Mouse (Mus musculus) CH12.LX (cell line): Measurements from ENCODE around the gene Cnot8. TPM values are rescaled to one million over a fixed set of nuclear protein-coding genes. Genes with fewer than 3 reads are reported as not detected.

Source experiments
- DNase-seq: peaks from one replicate; pipeline ENCODE4 v3.0.0-alpha.2; 2013; ENCODE audit errors: extremely low read depth
- H3K27ac ChIP-seq: 2 replicates; pipeline ENCODE4 v1.5.1; 2012; ENCODE audit warnings: low read depth, mild to moderate bottlenecking, control low read depth, moderate library complexity; ENCODE audit not compliant: insufficient read depth
- H3K27me3 ChIP-seq: replicated peaks from 2 replicates; pipeline ENCODE3; 2012; ENCODE audit warnings: inconsistent platforms
- H3K36me3 ChIP-seq, 2 experiments: replicated peaks in 1 of 2; 2 replicates each; pipeline versions ENCODE3 to v1.6.1; 2012; ENCODE audit warnings: inconsistent platforms in 1 of 2, low read length in 1 of 2, mild to moderate bottlenecking in 1 of 2, mixed read lengths in 1 of 2, moderate library complexity in 1 of 2; ENCODE audit not compliant: control insufficient read depth in 1 of 2, insufficient read depth in 1 of 2
- H3K4me1 ChIP-seq, 2 experiments: 2 replicates each; pipeline ENCODE4 v1.6.1; 2012; ENCODE audit warnings: inconsistent platforms in 1 of 2, moderate library complexity in 1 of 2; ENCODE audit not compliant: insufficient read depth in 2 of 2, control insufficient read depth in 1 of 2
- H3K4me2 ChIP-seq: 2 replicates; pipeline ENCODE4 v1.6.1; 2012; ENCODE audit warnings: low read depth, mild to moderate bottlenecking, control low read depth; ENCODE audit not compliant: poor library complexity, insufficient read depth, severe bottlenecking
- H3K4me3 ChIP-seq, 3 experiments: fragments of 150-350 bp in 1 of 3; sonication (generic) in 1 of 3; replicated peaks in 1 of 3; 2 replicates each; pipeline versions ENCODE3 to v1.5.1; 2011 to 2012; ENCODE audit warnings: low read depth in 2 of 3, low read length in 2 of 3, mild to moderate bottlenecking in 2 of 3, moderate library complexity in 2 of 3, control low read depth in 1 of 3, improper control_type of control experiment in 1 of 3, inconsistent platforms in 1 of 3, mixed read lengths in 1 of 3; ENCODE audit not compliant: poor library complexity in 1 of 3
- H3K79me2 ChIP-seq: replicated peaks from 2 replicates; pipeline ENCODE4 v1.6.1; 2012; ENCODE audit warnings: mild to moderate bottlenecking, moderate library complexity; ENCODE audit not compliant: control insufficient read depth, poor library complexity, insufficient read depth, severe bottlenecking; ENCODE audit errors: extremely low read depth
- H3K9ac ChIP-seq: 2 replicates; pipeline ENCODE4 v1.6.1; 2012; ENCODE audit warnings: low read depth, mild to moderate bottlenecking, control low read depth, moderate library complexity; ENCODE audit not compliant: insufficient read depth
- H3K9me3 ChIP-seq: replicated peaks from 2 replicates; pipeline ENCODE3; 2012; ENCODE audit warnings: low read length, inconsistent platforms, mixed read lengths
- BHLHE40 ChIP-seq: IDR thresholded peaks from 2 replicates; pipeline ENCODE4 v1.6.1; 2011; ENCODE audit warnings: mild to moderate bottlenecking, low read depth, low read length, improper control_type of control experiment
- CHD1 ChIP-seq: IDR thresholded peaks from 2 replicates; pipeline ENCODE4 v1.6.1; 2012; ENCODE audit warnings: low read depth, low read length, improper control_type of control experiment, inconsistent platforms
- CHD2 ChIP-seq: IDR thresholded peaks from 2 replicates; pipeline ENCODE4 v1.6.1; 2011; ENCODE audit warnings: low read length, improper control_type of control experiment
- CTCF ChIP-seq, 2 experiments: IDR thresholded peaks in 1 of 2; conservative IDR thresholded peaks in 1 of 2; 2 replicates each; pipeline ENCODE4 v1.5.1; 2011 to 2012; ENCODE audit warnings: low read depth in 2 of 2, low read length in 2 of 2, improper control_type of control experiment in 1 of 2, inconsistent platforms in 1 of 2, mild to moderate bottlenecking in 1 of 2, moderate library complexity in 1 of 2
- ELF1 ChIP-seq: IDR thresholded peaks from 2 replicates; pipeline ENCODE4 v1.6.1; 2014; ENCODE audit warnings: low read depth, mild to moderate bottlenecking, inconsistent platforms, low read length, improper control_type of control experiment
- ETS1 ChIP-seq: conservative IDR thresholded peaks from 2 replicates; pipeline ENCODE4 v1.6.1; 2012; ENCODE audit warnings: low read depth, mild to moderate bottlenecking, inconsistent platforms, low read length, improper control_type of control experiment, moderate library complexity
- MAZ ChIP-seq: IDR thresholded peaks from 2 replicates; pipeline ENCODE4 v1.6.1; 2012; ENCODE audit warnings: low read depth, mild to moderate bottlenecking, inconsistent platforms, low read length, improper control_type of control experiment, moderate library complexity
- MEF2A ChIP-seq: IDR thresholded peaks from 2 replicates; pipeline ENCODE4 v1.6.1; 2014; ENCODE audit warnings: low read depth, mild to moderate bottlenecking, inconsistent platforms, low read length, improper control_type of control experiment, borderline replicate concordance
- MYC ChIP-seq: IDR thresholded peaks from 2 replicates; pipeline ENCODE4 v1.6.1; 2011; ENCODE audit warnings: low read depth, mild to moderate bottlenecking, improper control_type of control experiment, low read length
- NRF1 ChIP-seq: IDR thresholded peaks from 2 replicates; pipeline ENCODE4 v1.6.1; 2014; ENCODE audit warnings: low read depth, mild to moderate bottlenecking, inconsistent platforms, low read length, improper control_type of control experiment, moderate library complexity
- POLR2A ChIP-seq: IDR thresholded peaks from 2 replicates; pipeline ENCODE4 v1.6.1; 2011; ENCODE audit warnings: low read depth, mild to moderate bottlenecking, improper control_type of control experiment, low read length
- RAD21 ChIP-seq: IDR thresholded peaks from 2 replicates; pipeline ENCODE4 v1.6.1; 2011; ENCODE audit warnings: low read depth, mild to moderate bottlenecking, low read length, improper control_type of control experiment, moderate library complexity
- TBP ChIP-seq: conservative IDR thresholded peaks from 2 replicates; pipeline ENCODE4 v1.6.1; 2011; ENCODE audit warnings: low read depth, low read length, improper control_type of control experiment
- TCF12 ChIP-seq: IDR thresholded peaks from 2 replicates; pipeline ENCODE4 v1.6.1; 2014; ENCODE audit warnings: low read depth, mild to moderate bottlenecking, inconsistent platforms, low read length, improper control_type of control experiment
- UBTF ChIP-seq: IDR thresholded peaks from 2 replicates; pipeline ENCODE4 v1.6.1; 2012; ENCODE audit warnings: low read depth, mild to moderate bottlenecking, inconsistent platforms, low read length, improper control_type of control experiment, moderate library complexity
- USF1 ChIP-seq: IDR thresholded peaks from 2 replicates; pipeline ENCODE4 v1.6.1; 2014; ENCODE audit warnings: low read depth, mild to moderate bottlenecking, inconsistent platforms, low read length, improper control_type of control experiment
- USF2 ChIP-seq: conservative IDR thresholded peaks from 2 replicates; pipeline ENCODE4 v1.6.1; 2011; ENCODE audit warnings: low read depth, low read length, improper control_type of control experiment
- ZC3H11A ChIP-seq: IDR thresholded peaks from 2 replicates; pipeline ENCODE4 v1.6.1; 2012; ENCODE audit warnings: low read depth, mild to moderate bottlenecking, inconsistent platforms, low read length, improper control_type of control experiment
- ZKSCAN1 ChIP-seq: IDR thresholded peaks from 2 replicates; pipeline ENCODE4 v1.6.1; 2012; ENCODE audit warnings: low read depth, inconsistent platforms, low read length, improper control_type of control experiment, borderline replicate concordance
- dilution Hi-C: fragments of 300-500 bp; cut with MboI; formaldehyde crosslinking; loops from 2 replicates; pipeline ENCODE4 v1.14.3; 2020; ENCODE audit warnings: low sequenced_read_pairs; ENCODE audit not compliant: extremely low pct_unique_long_range_greater_than_20kb, extremely low pct_ligation_motif_present
- in situ Hi-C: fragments of 300-500 bp; cut with MboI; formaldehyde crosslinking; loops from 3 replicates; pipeline ENCODE4 v1.14.3; 2019; ENCODE audit warnings: low sequenced_read_pairs, low pct_ligation_motif_present, low pct_unique_long_range_greater_than_20kb, mixed read lengths
- polyA plus RNA-seq: library from polyadenylated mRNA; unstranded; fragments of >175 nt; gene quantifications from 2 replicates; pipeline ENCODE4 v1.2.1, GENCODE M21; 2012; ENCODE audit warnings: low read depth; ENCODE audit not compliant: insufficient read length
- total RNA-seq, 2 experiments: library from RNA; depleted of rRNA; stranded (reverse); fragments of 300-350 nt in 1 of 2; fragments of >200 nt in 1 of 2; gene quantifications; 2 replicates each; pipeline ENCODE4 v1.2.3; 2012 to 2014

Gene Cnot8
- total and polyA plus RNA-seq, 3 experiments: 90.2 to 134 (median 91.9) TPM

- TF ChIP-seq RAD21 (peak; percentile 8; the same call in 1 of the 2 replicates), POLR2A (no peak; the same call in 1 of the 2 replicates), UBTF (no peak), CHD2 (peak; percentile 61; the same call in 1 of the 2 replicates), TCF12 (peak; percentile 85), ELF1 (no peak; the same call in 1 of the 2 replicates), ZKSCAN1 (no peak), CTCF (conservative IDR thresholded peaks at IDR 0.05 in 1 of 2, IDR thresholded peaks at IDR 0.05 in 1 of 2; ENCODE audit: low read depth in 2 of 2, low read length in 2 of 2) (peak in 1 of 2 experiments; percentile 24; a peak in 1 of 4 replicates), BHLHE40 (peak; percentile 99), TBP (peak; percentile 56; the same call in 1 of the 2 replicates), USF1 (peak; percentile 50), MEF2A (peak; percentile 87), USF2 (no peak; the same call in none of the 2 replicates)
Observed at GRCm38 (mm10) chr11:58143704-58144426, 39.9 kb downstream of the Cnot8 start (continued).

DNA sequence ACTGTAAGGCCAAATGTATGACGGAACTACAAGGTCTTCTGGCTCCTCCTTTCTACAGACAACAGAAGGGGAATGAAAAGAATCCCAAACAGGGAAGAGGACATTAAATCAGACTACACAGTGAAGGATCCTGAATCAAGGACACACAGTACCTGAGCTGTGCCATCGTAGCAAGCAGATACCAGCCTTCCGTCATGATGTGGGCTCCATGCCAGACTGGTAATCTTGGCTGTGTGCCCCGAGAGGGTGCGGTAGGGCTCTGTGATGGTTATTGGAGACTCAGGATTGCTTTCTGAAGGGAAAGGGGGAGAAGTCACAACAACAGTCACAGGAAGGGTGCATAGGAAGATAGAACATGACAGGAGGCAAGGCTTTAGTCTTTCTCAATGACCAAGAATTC, 42.3 kb downstream of the Cnot8 start:
- DNase-seq: no peak
- H3K36me3 ChIP-seq: peaks cover 66 to 90% of the 10 kb centered on the region in 2 experiments

GRCm38 (mm10) chr11:58155458-58155857, 51.5 kb downstream of the Cnot8 start:
- Histone ChIP-seq H3K27me3 (no peaks in the 10 kb centered on the region), H3K9me3 (no peaks in the 10 kb centered on the region), H3K36me3 (peaks cover 79 to 91% of the 10 kb centered on the region in 2 experiments), H3K9ac (no peak overlapping the region), H3K4me1 (no peaks in the 10 kb centered on the region), H3K27ac (no peak overlapping the region), H3K4me2 (no peak overlapping the region), H3K79me2 (no peaks in the 10 kb centered on the region; the same call in none of the 2 replicates), H3K4me3 (no peak overlapping the region)
- dilution Hi-C loops: no loop called here
- in situ Hi-C loops: no loop called here
- no peak for DNase-seq
- TF ChIP-seq MYC: no peak
- no peak for TF ChIP-seq MAZ
- no peak for TF ChIP-seq ELF1
- TF ChIP-seq UBTF: no peak
- TF ChIP-seq ZC3H11A: no peak
- TF ChIP-seq TCF12: no peak

More for the DNA sequence above, 42.3 kb downstream of the Cnot8 start:
- Histone ChIP-seq H3K27me3 (no peaks in the 10 kb centered on the region), H3K4me3 (no peak overlapping the region), H3K27ac (no peak overlapping the region), H3K9ac (no peak overlapping the region), H3K9me3 (peaks cover 2% of the 10 kb centered on the region), H3K4me1 (peaks cover 11 to 23% of the 10 kb centered on the region in 2 experiments; a peak in 3 of 4 replicates), H3K79me2 (no peaks in the 10 kb centered on the region; the same call in 1 of the 2 replicates), H3K4me2 (no peak overlapping the region)
- dilution Hi-C loops (no loop called here), in situ Hi-C loops (no loop called here)
- no peak for TF ChIP-seq RAD21
- no peak for TF ChIP-seq CHD1
- no peak for TF ChIP-seq ETS1
- no peak for TF ChIP-seq NRF1
